Mouse (Mus musculus) gastrocnemius, postnatal 10 days (tissue): ENCODE measurements around the gene Ube2e2. TPM values are rescaled to one million over a fixed set of nuclear protein-coding genes. Genes with fewer than 3 reads are reported as not detected.
"Not testable (repeated sequence)": the region's sequence is repeated elsewhere in the genome, so short reads cannot be mapped to it uniquely, and the experiment has no call there.

Source experiments
- DNase-seq: peaks from one replicate; pipeline ENCODE4 v3.0.0; 2021; ENCODE audit warnings: mixed read lengths
- total RNA-seq, 2 experiments: library from RNA; stranded (reverse); gene quantifications; 2 replicates each; pipeline ENCODE4 v1.2.3; 2021

Gene Ube2e2
- total RNA-seq, 2 experiments from 2014 or later = 26.3 to 29.3 TPM

GRCm38 (mm10) chr14:18731154-18731553, 162.9 kb downstream of the Ube2e2 start:
- DNase-seq = no peak

- no peak for DNase-seq
Measured at GRCm38 (mm10) chr14:18720601-18721591, 173.2 kb downstream of the Ube2e2 start.

- DNase-seq = no peak
Measured at GRCm38 (mm10) chr14:18716970-18717369, 177.1 kb downstream of the Ube2e2 start.

GRCm38 (mm10) chr14:18715529-18715928, 178.5 kb downstream of the Ube2e2 start:
- no peak for DNase-seq

GRCm38 (mm10) chr14:18697662-18698225, 196.3 kb downstream of the Ube2e2 start:
- no peak for DNase-seq

- DNase-seq = not testable (repeated sequence)
Measured at GRCm38 (mm10) chr14:18696418-18696817, 197.6 kb downstream of the Ube2e2 start.

- peak; percentile 54 for DNase-seq
Measured at GRCm38 (mm10) chr14:18678121-18678836, 215.8 kb downstream of the Ube2e2 start.

GRCm38 (mm10) chr14:18670712-18671111, 223.4 kb downstream of the Ube2e2 start:
- no peak for DNase-seq

- DNase-seq = no peak
Measured at GRCm38 (mm10) chr14:18669301-18669935, 224.6 kb downstream of the Ube2e2 start.

GRCm38 (mm10) chr14:18668309-18668708, 225.8 kb downstream of the Ube2e2 start:
- DNase-seq = not testable (repeated sequence)

- no peak for DNase-seq
Measured at GRCm38 (mm10) chr14:18667755-18668154, 226.3 kb downstream of the Ube2e2 start.

GRCm38 (mm10) chr14:18666251-18666650, 227.8 kb downstream of the Ube2e2 start:
- no peak for DNase-seq

GRCm38 (mm10) chr14:18665267-18666024, 228.6 kb downstream of the Ube2e2 start:
- DNase-seq = no peak

GRCm38 (mm10) chr14:18663666-18664065, 230.4 kb downstream of the Ube2e2 start:
- DNase-seq = no peak

- DNase-seq = no peak
Measured at GRCm38 (mm10) chr14:18657777-18658753, 236.0 kb downstream of the Ube2e2 start.

- DNase-seq = no peak
Measured at GRCm38 (mm10) chr14:18649123-18649675, 244.9 kb downstream of the Ube2e2 start.

- no peak for DNase-seq
Measured at GRCm38 (mm10) chr14:18641656-18642055, 252.4 kb downstream of the Ube2e2 start.

GRCm38 (mm10) chr14:18638753-18639456, 255.2 kb downstream of the Ube2e2 start:
- no peak for DNase-seq

GRCm38 (mm10) chr14:18637739-18638138, 256.3 kb downstream of the Ube2e2 start:
- DNase-seq = no peak
